ENCODE assay signal across 11 mouse cellular contexts in genomic region chr8:123482627-123483026, GRCm38 (mm10). TPM values are rescaled to one million over a fixed set of nuclear protein-coding genes. Genes with fewer than 3 reads are reported as not detected.
DNase-seq lines count a peak whose midpoint lies in the region; ATAC-seq and TF ChIP-seq lines count a peak whose summit lies in the region.
"Had no signal": no experiment of that assay in that cellular context is flagged by ENCODE, and none has a peak within 500 bp of the region (broad histone marks: within the 10 kb centered on the region; RNA-seq: fewer than 3 reads in every experiment).

No protein-coding gene starts in this region.

- H3K9ac ChIP-seq in intestine, postnatal 0 days (ENCODE audit: low read depth, low read length): no peak overlapping the region
- no peak overlapping the region for H3K9ac ChIP-seq in intestine, embryonic 16.5 days (ENCODE audit: low read depth, low read length)

- H3K4me2 ChIP-seq in intestine, postnatal 0 days (replicated peaks; ENCODE audit: low read depth): no peak overlapping the region
- no peak overlapping the region for H3K4me2 ChIP-seq in intestine, embryonic 16.5 days (ENCODE audit: low read depth, low read length)

- peaks cover 67% of the 10 kb centered on the region for H3K36me3 ChIP-seq in intestine, postnatal 0 days (ENCODE audit: control insufficient read depth, insufficient read depth)
- H3K36me3 ChIP-seq in intestine, embryonic 16.5 days (ENCODE audit: control insufficient read depth, insufficient read depth, low read length): peaks cover 32% of the 10 kb centered on the region

- no peak overlapping the region for H3K4me3 ChIP-seq in intestine, postnatal 0 days (ENCODE audit: low read depth, low read length)
- no peak overlapping the region for H3K4me3 ChIP-seq in intestine, embryonic 16.5 days (ENCODE audit: low read length)

- peaks cover 8% of the 10 kb centered on the region; the same call in 1 of the 2 replicates for H3K4me1 ChIP-seq in intestine, postnatal 0 days (replicated peaks; ENCODE audit: control insufficient read depth, insufficient read depth, low read length)
- peaks cover 9% of the 10 kb centered on the region for H3K4me1 ChIP-seq in intestine, embryonic 16.5 days (ENCODE audit: control insufficient read depth, insufficient read depth, low read length)

- DNase-seq in thymus, postnatal 25 days: peak; percentile 18
- DNase-seq in thymus, adult 18-20 months: no peak
- peak; percentile 18 for DNase-seq in embryo, embryonic 10.5 days (ENCODE audit: low spot score)
- no peak for DNase-seq in spleen, adult 18-20 months
- DNase-seq: heart, postnatal 14 days; left cerebral cortex, postnatal 4 days; right cerebral cortex, adult 18-20 months had no signal

- H3K27ac ChIP-seq in intestine, postnatal 0 days (ENCODE audit: low read depth, low read length): no peak overlapping the region
- H3K27ac ChIP-seq in intestine, embryonic 16.5 days (ENCODE audit: low read length): no peak overlapping the region

- WGBS in intestine, postnatal 0 days: 88% methylated on average over 7 of the region's 7 CpGs
- 88% methylated on average over 7 of the region's 7 CpGs for WGBS in intestine, embryonic 16.5 days

- TF ChIP-seq CTCF in intestine, postnatal 0 days (IDR thresholded peaks at IDR 0.05; ENCODE audit: low read depth): peak; percentile 47

- no peaks in the 10 kb centered on the region for H3K9me3 ChIP-seq in intestine, postnatal 0 days (ENCODE audit: control insufficient read depth)
- no peaks in the 10 kb centered on the region for H3K9me3 ChIP-seq in intestine, embryonic 16.5 days (ENCODE audit: control insufficient read depth, low read length)

- no peaks in the 10 kb centered on the region for H3K27me3 ChIP-seq in intestine, postnatal 0 days (replicated peaks; ENCODE audit: control insufficient read depth, insufficient read depth, low read length)
- H3K27me3 ChIP-seq in intestine, embryonic 16.5 days (replicated peaks; ENCODE audit: control insufficient read depth, insufficient read depth, low read length): no peaks in the 10 kb centered on the region

- no peak for ATAC-seq in intestine, postnatal 0 days
- no peak for ATAC-seq in intestine, embryonic 16.5 days
- ATAC-seq in erythroblast, adult 5-6 weeks (replicated peaks; ENCODE audit: low FRiP score, poor library complexity, severe bottlenecking): no peak

RNA-seq across cellular contexts. Expression of gene Afg3l1, which starts 4.9 kb away (rescaled TPM):
- 30.8 and 34.7 TPM in 2 replicates for polyA plus RNA-seq in intestine, postnatal 0 days (2015; fragmentation: Nextera tagmentation; extraction: Ambion mirVana)
- polyA plus RNA-seq in intestine, embryonic 16.5 days (2015; fragmentation: Nextera tagmentation; extraction: Ambion mirVana): 45.3 and 48.7 TPM in 2 replicates
- total RNA-seq in erythroblast, adult 5-6 weeks (2015; ENCODE audit: low replicate concordance): 6.1 and 10.4 TPM in 2 replicates
- 2.6 and 6.7 TPM in 2 replicates for total RNA-seq in erythroblast, adult 5-6 weeks (2017; ENCODE audit: low replicate concordance)

RNA-seq across cellular contexts. Expression of gene Dbndd1, which starts 32.6 kb away (rescaled TPM):
- 0.87 and 0.93 TPM in 2 replicates for polyA plus RNA-seq in intestine, postnatal 0 days (2015; fragmentation: Nextera tagmentation; extraction: Ambion mirVana)
- polyA plus RNA-seq in intestine, embryonic 16.5 days (2015; fragmentation: Nextera tagmentation; extraction: Ambion mirVana): 2.6 and 2.8 TPM in 2 replicates
- total RNA-seq in erythroblast, adult 5-6 weeks (2015; ENCODE audit: low replicate concordance): not detected in 2 replicates
- not detected in 2 replicates for total RNA-seq in erythroblast, adult 5-6 weeks (2017; ENCODE audit: low replicate concordance)
- total RNA-seq: gastrocnemius, adult 8-10 months; heart, postnatal 14 days had no signal

RNA-seq across cellular contexts. Expression of gene Gas8, which starts 36.0 kb away (rescaled TPM):
- 6.8 TPM in 2 replicates for polyA plus RNA-seq in intestine, postnatal 0 days (2015; fragmentation: Nextera tagmentation; extraction: Ambion mirVana)
- polyA plus RNA-seq in intestine, embryonic 16.5 days (2015; fragmentation: Nextera tagmentation; extraction: Ambion mirVana): 20.0 and 20.5 TPM in 2 replicates
- not detected in 2 replicates for total RNA-seq in erythroblast, adult 5-6 weeks (2015; ENCODE audit: low replicate concordance)
- 2.4 and 3.4 TPM in 2 replicates for total RNA-seq in erythroblast, adult 5-6 weeks (2017; ENCODE audit: low replicate concordance)

RNA-seq across cellular contexts. Expression of gene Def8, which starts 59.3 kb away (rescaled TPM):
- 16.6 and 18.4 TPM in 2 replicates for polyA plus RNA-seq in intestine, postnatal 0 days (2015; fragmentation: Nextera tagmentation; extraction: Ambion mirVana)
- 26.5 and 27.4 TPM in 2 replicates for polyA plus RNA-seq in intestine, embryonic 16.5 days (2015; fragmentation: Nextera tagmentation; extraction: Ambion mirVana)
- total RNA-seq in erythroblast, adult 5-6 weeks (2015; ENCODE audit: low replicate concordance): 11.3 and 15.8 TPM in 2 replicates
- 12.8 and 16.5 TPM in 2 replicates for total RNA-seq in erythroblast, adult 5-6 weeks (2017; ENCODE audit: low replicate concordance)

Comparison
In these comparisons a context has a peak if more than half of its experiments do, and no peak if none do; other contexts are left out.
1. DNase-seq: peak in thymus, postnatal 25 days (single experiment) and embryo, embryonic 10.5 days (single experiment); none in thymus, adult 18-20 months (0 of 2) and spleen, adult 18-20 months (0 of 2).